ENCODE assay signal across 9 mouse cellular contexts in the genomic region with DNA sequence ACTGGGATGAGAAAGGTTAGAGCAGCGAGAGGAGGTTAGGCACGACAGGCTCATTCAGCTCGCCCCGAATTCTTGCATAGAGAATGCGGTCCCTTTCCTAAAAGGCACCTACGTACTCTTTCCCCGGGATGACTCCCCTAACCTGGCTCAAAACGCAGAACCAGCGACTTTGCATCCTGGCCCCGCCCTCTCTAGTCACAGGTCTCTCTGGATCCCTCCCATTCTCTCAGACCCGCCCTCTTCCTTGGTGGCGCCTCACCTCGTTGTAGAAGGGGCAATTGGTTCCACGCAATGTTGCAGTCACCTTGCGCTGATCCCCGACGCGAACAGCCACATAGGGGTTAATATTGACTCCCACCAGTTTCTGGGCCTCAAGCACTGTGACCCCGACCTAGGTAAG. TPM values are rescaled to one million over a fixed set of nuclear protein-coding genes. Genes with fewer than 3 reads are reported as not detected.
DNase-seq lines count a peak whose midpoint lies in the region; ATAC-seq lines count a peak whose summit lies in the region.
"Had no signal": no experiment of that assay in that cellular context is flagged by ENCODE, and none has a peak within 500 bp of the region (broad histone marks: within the 10 kb centered on the region; RNA-seq: fewer than 3 reads in every experiment).

No protein-coding gene starts in this region.

- 0 out of 2 replicates have a peak overlapping the region, but pooled peaks have one; percentile 17 for H3K9ac ChIP-seq in neural tube, embryonic 13.5 days

- H3K9me3 ChIP-seq in neural tube, embryonic 13.5 days = no peaks in the 10 kb centered on the region

- H3K27me3 ChIP-seq in neural tube, embryonic 13.5 days = peaks cover 13% of the 10 kb centered on the region

- ATAC-seq in neural tube, embryonic 13.5 days (ENCODE audit: low read depth) = no peak

- H3K27ac ChIP-seq in neural tube, embryonic 13.5 days (replicated peaks) = no peak overlapping the region

- no peak overlapping the region for H3K4me2 ChIP-seq in neural tube, embryonic 13.5 days

- H3K4me1 ChIP-seq in neural tube, embryonic 13.5 days (replicated peaks) = no peaks in the 10 kb centered on the region

- no peak overlapping the region for H3K4me3 ChIP-seq in neural tube, embryonic 13.5 days

- WGBS in neural tube, embryonic 13.5 days = 7% methylated on average over 19 of the region's 19 CpGs

- peak; percentile 22 for DNase-seq in kidney, adult 18-20 months
- no peak for DNase-seq in kidney, adult 9 months
- peak; percentile 24 for DNase-seq in embryo, embryonic 10 days (ENCODE audit: low spot score)
- DNase-seq in kidney, postnatal 14 days = peak; percentile 31
- DNase-seq in gastrocnemius, adult 18-20 months (ENCODE audit: low spot score) = no peak
- no peak for DNase-seq in right cerebral cortex, postnatal 10 days (ENCODE audit: low spot score in 2 of 2)
- DNase-seq in cerebellum, adult 8-10 months = no peak

- H3K36me3 ChIP-seq in neural tube, embryonic 13.5 days = no peaks in the 10 kb centered on the region

RNA-seq across cellular contexts. Expression of a gene that starts 4.8 kb away (rescaled TPM):
- not detected in 2 replicates for polyA plus RNA-seq in neural tube, embryonic 13.5 days (2015; fragmentation: Nextera tagmentation; extraction: Ambion mirVana)
- not detected for total RNA-seq in gastrocnemius, adult 18-20 months (2021)
- total RNA-seq: neutrophil, adult 5-6 weeks had no signal

RNA-seq across cellular contexts. Expression of a gene that starts 17.0 kb away (rescaled TPM):
- polyA plus RNA-seq in neural tube, embryonic 13.5 days (2015; fragmentation: Nextera tagmentation; extraction: Ambion mirVana) = 5.6 and 6.4 TPM in 2 replicates
- total RNA-seq in gastrocnemius, adult 18-20 months (2021) = under 1 TPM; 0.36 to 0.91 TPM

RNA-seq across cellular contexts. Expression of a gene that starts 40.1 kb away (rescaled TPM):
- 341 and 372 TPM in 2 replicates for polyA plus RNA-seq in neural tube, embryonic 13.5 days (2015; fragmentation: Nextera tagmentation; extraction: Ambion mirVana)
- total RNA-seq in gastrocnemius, adult 18-20 months (2021) = 10 to 100 TPM; 52.9 to 53.0 TPM

RNA-seq across cellular contexts. Expression of a gene that starts 40.2 kb away (rescaled TPM):
- polyA plus RNA-seq in neural tube, embryonic 13.5 days (2015; fragmentation: Nextera tagmentation; extraction: Ambion mirVana) = 2.0 and 3.4 TPM in 2 replicates
- total RNA-seq in gastrocnemius, adult 18-20 months (2021) = under 1 TPM; 0.12 to 0.41 TPM

Comparison
In these comparisons a context has a peak if more than half of its experiments do, and no peak if none do; other contexts are left out.
1. DNase-seq: peak in kidney, adult 18-20 months (single experiment), embryo, embryonic 10 days (single experiment) and kidney, postnatal 14 days (single experiment); none in kidney, adult 9 months (single experiment), gastrocnemius, adult 18-20 months (single experiment), right cerebral cortex, postnatal 10 days (0 of 2) and cerebellum, adult 8-10 months (single experiment).